Mouse (Mus musculus) right cerebral cortex, postnatal 25 days (tissue): ENCODE results near the gene Trp53rka.
"Not testable (repeated sequence)": the region's sequence is repeated elsewhere in the genome, so short reads cannot be mapped to it uniquely, and the experiment has no call there.

Source experiments
- DNase-seq: peaks from one replicate; pipeline ENCODE4 v3.0.0; 2022

Trp53rka gene

DNA sequence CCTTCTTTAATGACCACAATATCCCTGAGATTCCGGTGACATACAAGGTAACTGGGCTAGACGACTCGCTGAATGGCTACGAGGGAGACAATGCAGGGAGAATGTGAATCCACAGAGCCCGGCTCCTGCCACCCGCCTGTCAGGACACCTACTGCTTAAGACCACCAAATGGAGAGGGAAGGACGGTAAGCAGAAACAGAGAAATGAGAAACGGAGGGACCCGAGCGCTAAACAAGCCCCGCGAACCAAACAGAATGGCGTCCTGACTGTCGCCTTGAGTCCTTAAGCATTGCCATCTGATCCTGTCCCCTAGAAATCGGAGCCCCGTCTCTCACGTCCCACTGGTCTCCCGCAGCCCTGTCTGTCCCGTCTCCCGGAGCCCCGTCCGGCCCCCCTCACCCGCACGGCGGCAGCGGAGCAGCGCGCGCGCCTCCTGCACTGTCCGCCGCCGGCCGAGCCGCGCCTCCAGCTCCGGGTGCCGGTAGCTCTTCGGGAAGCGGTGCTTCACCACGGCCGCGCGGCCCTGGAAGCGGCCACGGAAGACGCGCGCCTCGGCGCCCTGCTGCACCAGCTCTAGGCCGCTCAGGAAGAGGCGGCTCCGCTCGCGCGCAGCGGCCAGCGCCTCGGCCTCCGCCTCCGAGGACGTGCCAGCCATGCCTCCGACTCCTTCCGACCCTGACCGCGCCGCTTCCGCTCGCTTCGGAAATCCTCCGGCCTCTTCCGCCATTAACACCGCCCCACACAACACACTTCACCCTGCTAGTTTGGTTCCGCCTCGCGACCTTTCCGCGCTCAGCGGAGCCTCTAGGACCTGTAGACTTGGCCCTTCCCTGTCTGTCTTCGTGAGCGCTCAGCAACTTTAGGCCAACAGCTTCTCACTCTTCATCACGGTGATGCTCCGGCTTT is at the start of gene Trp53rka:
Gene Trp53rka, minus strand, starts transcription at position 677 of the 906 bp plus-strand sequence.
- DNase-seq, result peak; percentile 86

DNA sequence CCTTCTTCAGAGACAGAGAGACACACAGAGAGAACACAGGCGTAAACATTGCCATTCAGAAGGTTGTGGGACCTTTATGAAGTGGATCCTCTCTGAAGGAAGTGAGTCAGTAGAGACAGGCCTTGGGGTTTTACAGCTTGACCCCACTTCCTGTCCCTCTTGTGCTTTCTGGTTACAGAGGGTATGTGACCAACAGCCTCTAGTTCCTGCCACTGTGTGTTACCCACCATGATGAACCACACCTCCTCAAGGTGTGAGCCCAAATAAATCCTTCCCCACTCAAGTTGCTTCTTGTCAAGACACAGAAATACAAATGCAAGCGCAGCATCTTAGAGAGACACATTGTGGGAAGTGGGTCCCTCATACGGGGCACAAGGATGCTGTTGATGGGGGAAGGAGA is 47.9 kb upstream of the Trp53rka start:
- no peak for DNase-seq

DNA sequence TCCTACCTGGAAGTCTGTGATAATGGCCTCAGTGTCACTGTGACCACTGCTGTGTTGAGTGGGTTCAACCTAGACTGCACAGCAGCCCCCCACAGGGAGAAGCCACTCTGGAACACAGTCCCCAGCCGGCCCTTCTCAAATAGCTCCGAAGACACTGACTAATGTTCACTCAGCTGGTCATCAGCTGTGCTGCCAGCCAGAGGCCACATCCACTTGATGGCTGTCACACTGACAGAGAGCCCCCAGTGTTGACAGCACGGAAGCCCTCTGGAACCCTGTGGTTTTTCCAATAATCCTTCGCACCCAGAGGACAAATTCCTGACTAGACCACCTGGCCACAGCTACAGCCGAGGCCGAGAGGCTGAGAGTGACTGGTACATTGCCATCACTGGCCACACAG is 40.7 kb upstream of the Trp53rka start:
- no peak for DNase-seq

DNA sequence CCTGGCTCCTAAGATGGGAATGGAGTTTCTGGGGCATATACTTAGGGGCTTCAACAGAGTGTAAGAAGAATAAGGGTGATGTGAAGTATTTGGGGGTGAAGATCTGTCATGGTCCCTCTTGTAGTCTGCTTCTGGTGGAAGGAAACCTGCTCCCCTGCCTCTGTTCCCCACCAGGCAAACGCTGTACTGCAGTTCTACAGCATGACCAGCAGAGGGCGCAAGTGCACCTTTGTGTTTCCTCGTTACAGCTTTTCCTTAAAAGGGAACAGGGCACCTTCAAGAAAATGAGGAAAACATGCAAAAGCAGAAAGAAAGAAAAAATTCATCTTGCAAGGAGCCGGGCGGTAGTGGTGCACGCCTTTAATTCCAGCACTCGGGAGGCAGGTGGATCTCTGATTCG is 36.0 kb upstream of the Trp53rka start:
- DNase-seq, result peak; percentile 70

DNA sequence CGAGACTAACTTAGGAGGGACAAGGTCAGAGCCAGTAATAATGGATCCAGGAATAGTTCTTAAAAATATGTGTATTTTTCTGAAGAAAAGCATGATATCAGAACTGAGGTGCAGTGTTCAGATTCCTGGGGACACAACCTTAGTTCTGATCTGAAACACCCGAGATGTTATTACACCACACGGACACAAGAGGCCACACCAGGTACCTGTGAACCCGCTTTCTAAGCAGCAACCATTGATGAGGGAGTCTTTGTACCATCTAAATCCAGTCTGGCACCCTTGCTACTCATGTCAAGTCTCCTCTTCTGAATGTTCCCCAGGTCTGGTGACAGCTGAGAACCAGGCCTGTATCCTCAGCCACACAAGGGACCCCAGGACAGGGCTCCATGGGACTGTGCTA is 32.5 kb upstream of the Trp53rka start:
- DNase-seq, result no peak

DNA sequence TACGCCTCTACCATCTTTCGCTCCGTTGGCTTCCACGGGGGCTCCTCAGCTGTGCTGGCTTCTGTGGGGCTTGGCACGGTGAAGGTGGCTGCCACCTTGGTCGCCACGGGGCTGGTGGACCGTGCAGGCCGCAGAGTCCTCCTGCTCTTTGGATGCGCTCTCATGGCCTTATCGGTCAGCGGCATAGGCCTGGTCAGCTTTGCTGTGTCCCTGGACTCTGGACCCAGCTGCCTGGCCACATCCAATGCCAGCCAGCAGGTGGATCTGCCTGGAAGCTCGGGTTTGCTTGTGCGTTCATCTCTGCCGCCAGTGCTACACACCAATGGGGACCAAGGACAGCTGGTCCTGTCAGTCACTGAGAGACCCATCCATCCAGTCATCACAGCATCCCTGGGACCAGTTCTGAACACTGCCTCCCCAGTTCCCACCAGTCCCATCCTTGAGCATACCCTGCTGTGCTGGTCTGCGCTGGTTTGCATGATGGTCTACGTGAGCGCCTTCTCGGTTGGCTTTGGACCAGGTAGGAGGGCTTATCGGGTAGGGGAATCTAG is 22.1 kb upstream of the Trp53rka start:
- no peak for DNase-seq

DNA sequence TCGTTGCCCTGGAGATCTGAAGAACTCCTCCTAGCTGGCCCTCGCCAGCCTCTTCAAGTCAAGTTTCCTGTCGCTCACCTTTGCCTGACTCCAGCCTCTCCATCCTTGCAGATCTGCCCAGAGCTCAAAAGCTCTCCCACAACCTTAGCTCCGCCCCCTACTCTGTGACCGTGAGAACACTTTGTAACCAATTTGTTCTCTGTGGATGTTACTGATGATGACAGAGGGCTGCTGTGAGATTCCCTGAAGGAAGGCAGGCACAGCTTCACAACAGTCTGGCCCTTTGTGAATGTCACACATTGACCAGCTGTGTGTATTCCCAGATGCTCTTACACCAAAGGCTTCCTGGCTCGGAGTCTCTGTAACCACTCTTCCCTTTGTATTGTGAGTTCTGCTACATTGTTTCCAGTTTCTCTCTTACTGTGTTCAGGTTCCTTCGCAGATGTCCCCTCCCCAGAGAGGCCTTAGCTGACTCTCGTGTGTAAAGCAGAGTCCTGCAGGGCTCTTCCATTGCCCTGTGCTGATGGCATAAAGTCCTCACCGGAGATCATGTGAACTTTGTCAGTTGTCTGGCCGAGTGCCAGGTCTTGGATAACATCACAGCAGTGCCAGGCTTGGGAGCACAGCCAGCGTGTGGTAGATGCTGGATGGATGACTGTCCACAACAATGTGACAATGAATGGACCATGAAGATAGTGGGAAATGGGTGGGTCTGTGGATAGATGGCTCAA is 19.9 kb upstream of the Trp53rka start:
- no peak for DNase-seq

DNA sequence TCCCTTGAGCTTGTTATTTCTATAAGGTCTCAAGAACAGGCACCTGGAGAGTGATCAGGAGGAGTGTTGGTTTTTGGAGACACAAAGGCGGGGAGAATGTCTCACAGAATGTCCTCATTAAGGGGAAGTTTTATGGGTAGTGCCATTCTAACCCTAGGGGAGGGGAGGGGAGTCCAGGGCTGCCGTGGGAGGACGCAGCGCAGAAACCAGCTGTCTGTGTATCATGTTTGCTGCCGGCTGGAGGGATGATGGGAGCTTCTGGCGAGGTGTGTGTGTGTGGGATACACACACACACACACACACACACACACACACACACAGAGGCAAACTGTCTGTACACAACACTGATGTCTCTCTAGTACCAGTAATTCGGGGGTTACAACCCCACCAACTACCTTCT is 19.3 kb upstream of the Trp53rka start:
- no peak for DNase-seq

DNA sequence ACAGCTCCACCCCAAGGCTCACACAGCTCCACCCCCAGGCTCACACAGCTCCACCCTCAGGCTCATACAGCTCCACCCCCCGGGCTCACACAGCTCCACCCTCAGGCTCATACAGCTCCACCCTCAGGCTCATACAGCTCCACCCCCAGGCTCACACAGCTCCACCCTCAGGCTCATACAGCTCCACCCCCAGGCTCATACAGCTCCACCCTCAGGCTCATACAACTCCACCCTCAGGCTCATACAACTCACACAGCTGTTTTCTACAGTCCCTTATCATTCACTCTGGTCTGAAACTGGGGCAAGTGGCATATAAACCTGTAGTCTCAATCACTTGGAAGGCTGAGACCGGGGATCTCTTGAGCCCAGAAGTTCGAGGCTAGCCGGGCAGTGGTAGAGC is 18.4 kb upstream of the Trp53rka start:
- DNase-seq, result not testable (repeated sequence)

DNA sequence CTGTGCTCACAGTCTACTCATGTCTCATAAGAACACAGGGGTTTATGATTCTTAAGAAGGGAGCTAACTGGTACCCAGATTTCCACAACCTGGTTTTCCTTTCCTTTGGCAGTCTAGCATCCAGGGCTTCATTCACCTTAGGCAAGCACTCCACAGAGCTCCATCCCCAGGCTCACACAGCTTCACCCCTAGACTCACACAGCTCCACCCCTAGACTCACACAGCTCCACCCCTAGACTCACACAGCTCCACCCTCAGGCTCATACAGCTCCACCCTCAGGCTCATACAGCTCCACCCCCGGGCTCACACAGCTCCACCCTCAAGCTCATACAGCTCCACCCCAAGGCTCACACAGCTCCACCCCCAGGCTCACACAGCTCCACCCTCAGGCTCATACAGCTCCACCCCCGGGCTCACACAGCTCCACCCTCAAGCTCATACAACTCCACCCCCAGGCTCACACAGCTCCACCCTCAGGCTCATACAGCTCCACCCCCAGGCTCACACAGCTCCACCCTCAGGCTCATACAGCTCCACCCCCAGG is 17.9 kb upstream of the Trp53rka start:
- DNase-seq, result not testable (repeated sequence)

DNA sequence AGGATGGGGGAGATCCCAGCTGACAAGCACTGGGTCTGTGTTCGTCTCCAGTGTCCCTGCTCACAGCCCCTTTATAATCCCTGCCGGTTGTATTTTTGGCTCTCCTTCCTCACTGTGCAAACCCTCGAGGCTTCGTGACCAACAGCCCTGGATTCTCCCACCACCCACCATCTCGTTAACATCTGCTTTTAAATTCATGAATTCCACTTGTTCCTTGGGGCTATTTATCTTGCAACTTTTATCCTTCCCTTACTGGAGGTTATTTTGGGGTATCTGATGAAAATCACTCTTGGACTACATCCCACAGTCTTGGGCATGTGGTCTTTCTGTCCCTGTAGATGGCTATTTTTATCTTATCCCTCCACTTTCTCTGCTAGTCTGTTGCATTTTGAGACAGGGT is 17.3 kb upstream of the Trp53rka start:
- peak; percentile 29 for DNase-seq

DNA sequence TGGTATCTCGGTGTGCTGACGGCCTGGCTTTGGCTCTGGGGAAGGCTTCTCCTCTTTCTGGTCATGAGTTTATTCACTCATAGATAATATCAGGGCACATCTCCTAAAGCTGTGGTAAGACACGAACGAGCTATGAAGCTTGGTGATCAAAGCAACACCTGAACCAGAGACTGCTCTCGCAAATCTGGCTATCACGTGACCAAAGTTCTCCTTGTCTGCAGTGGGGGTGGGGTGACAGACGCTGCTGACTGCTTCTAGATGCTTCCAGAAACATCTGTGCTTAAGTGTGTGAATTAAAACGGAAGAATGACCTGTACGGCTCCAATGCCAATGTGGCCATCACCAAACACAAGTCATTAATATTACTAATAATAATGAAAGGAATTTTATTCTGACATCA is 16.6 kb upstream of the Trp53rka start:
- no peak for DNase-seq

DNA sequence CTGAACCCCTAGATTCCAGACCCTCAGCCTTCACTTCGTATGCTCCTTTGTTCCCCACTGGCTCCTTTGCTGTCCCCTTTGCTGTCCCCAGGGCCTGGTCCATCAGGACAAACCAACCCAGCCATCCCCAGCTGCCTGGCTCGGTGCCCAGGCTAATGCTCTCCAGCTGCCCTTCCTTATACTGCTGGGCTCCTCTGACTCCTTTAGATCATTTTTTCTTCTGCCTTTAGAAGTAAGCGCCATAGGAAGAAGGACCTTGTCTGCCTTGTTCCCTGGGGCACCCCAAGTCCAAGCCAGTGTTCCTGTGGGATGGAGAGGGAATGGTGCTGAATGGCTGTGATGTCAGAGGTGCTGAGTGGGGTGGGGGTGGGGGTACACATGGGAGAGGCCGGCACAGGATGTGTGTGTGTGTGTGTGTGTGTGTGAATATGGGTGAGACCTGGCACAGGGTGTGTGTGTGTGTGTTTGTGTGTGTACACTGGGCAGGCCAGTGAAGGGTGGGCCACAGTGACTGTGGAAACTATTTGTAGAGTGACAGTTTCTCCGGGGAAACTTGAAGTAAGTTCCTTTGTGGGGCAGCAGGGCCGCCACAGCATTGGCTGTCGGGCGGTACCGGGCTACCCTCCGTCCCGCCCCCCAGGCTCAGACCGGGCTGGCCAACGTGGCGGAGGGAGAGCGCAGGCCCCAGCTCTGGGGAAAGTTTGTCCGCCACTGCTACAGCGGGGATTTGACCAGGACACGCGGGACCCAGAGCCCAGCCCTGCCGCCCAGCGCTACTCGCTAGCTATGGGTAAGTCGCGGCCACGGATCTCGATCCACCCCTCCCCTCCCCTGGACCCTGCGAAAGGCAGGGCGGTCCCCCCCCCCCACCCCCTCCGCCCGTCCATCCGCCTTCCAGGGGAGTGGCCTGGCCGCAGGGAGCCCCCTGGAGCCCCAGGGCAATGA is 10.4 kb upstream of the Trp53rka start, which contains the start of gene Slc2a10:
Gene Slc2a10, plus strand, starts transcription at position 529 of the 945 bp plus-strand sequence.
- no peak for DNase-seq

DNA sequence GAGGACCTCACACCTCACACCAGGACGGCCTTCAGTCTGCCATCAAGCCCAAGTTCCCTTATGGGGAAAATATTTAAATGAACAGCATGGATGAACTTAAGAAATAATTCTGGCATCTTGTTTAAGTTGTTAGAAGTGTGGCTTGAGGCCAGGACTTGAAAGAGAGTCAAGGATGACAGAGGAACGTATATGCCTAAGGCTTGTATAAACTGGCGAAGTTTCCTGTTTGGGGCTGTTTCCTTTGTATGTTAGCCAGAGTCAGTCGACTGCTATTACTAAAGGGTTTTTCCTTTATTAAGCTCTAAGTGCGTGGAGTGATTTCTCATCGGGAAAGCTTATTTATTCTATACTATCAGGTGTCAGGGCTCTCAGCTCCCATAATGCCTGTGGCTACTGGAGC is 5.7 kb upstream of the Trp53rka start:
- no peak for DNase-seq

DNA sequence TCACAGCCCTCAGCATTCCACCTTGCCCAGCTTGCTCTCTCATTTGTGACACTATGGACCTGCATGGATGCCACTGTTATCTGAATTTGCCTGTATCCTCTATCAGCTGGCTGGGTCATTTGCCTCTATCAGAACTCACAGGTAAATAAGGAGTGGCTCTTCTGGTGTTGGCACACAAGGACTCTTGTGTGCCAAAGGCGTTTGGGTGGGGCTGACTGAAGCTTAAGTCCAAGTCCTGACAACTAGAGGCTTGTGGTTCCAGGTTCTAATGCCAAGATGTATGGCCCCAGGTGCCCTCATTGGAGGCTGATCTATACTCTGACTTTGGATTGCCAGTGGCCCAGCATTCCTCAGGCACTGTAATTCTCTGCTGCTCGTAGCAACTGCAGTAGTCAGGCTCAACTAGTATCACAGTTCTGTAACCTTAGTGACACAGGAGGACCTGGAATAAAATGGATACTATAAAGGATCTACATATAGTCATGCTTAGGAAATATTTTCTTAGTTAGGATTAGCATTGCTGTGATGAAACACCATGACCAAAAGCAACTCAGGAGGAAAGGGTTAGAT is 4.7 kb upstream of the Trp53rka start:
- no peak for DNase-seq

DNA sequence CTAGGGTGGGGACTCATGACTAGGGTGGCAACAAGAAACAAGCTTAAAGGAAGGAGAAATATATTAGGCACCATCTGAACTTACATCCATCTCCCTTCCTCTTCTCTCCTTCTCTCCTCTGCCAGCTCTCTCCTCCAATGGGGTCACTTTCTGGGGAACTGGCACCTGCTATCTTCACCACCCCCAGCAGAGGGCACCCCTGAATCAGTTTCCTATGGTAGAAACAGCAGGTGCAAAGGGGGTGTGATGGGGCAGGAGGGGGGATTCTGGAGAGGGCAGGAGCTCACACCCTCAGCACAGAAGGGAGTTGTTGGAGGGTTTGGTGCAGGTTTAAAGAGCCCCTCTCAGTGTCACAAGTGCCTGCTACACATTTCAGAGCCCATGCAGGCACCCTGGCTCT is 3.1 kb upstream of the Trp53rka start:
- DNase-seq, result peak; percentile 54

DNA sequence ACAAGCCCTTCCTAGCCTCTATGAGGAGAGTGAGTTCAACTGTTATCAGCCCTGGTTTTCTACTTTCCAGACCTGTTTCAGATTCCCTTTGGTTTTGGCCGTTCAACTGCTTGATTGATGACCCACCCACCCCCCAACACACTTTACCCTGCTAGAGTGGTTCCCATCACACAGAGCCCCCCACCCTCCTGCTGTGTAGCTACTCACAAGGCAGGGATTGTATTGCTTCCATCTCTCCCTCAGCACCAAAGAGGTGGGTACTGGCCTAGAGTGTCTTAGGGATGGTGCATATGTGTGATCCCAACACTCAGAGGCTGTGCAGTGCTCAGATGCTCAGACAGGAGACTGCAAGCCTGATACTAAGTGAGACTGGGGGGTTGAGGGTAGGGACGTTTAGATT is 1.4 kb upstream of the Trp53rka start:
- no peak for DNase-seq

DNA sequence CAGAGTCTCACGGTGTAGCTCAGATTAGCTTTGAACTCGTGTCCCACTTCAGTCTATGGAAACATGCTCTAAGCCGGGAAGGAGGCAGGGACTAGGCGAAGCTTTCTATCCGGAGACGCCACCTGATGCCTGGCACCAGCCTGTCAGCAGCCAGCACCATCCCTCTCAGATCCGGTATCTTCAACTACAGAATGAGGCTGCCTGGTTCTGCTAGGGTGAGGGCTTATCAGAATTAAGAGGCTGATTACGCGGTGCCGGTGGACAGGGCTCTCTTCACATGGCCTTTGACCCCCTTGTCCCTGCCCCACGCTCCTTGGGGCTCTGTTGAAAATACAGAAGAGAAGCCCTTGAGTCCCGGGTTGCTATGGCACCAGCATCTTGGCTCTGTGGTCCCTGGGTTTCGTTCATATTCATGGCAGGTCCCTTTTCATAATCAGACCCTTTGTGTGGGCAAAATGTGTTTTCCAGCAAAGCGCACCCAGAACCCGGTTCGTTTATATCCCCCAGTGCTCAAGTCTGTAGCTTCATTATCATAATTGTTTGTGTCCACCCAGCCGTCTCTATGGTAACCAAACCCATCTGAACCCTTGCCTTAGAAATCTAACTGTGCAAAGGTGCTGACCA is 575 bp upstream of the Trp53rka start:
- DNase-seq, result peak; percentile 29

DNA sequence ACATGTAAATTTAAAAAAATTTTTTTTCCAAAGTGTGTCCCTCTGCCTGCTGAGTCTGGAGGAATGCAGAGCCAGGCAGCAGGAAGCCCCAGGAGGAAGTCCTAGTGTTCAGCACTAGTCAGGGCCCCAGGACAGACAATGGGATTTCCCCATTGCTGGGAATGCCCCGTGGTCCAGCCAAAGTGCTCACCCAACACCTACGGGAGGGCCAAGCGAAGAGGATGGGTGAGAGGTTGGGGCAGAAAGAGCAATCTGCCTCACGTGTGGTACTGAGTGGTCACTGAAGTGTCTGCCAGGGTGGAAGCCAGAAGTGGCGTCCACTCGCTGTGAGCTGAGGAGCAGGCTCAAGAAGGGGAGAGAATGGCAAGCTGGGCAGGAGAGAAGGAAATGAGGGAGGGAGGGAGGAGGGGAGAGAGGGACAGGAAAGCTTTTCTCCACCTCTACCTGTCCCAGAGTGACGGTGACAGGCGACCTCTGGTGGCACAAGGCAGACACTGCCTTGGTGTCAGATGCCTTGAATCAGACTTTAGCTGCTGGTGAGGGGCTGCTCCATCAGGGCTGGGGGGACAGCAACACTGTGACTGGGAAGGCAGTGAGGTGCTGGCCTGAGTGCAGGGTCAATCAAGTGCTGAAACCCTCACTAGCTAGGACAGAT is 6.1 kb downstream of the Trp53rka start:
- peak; percentile 57 for DNase-seq

DNA sequence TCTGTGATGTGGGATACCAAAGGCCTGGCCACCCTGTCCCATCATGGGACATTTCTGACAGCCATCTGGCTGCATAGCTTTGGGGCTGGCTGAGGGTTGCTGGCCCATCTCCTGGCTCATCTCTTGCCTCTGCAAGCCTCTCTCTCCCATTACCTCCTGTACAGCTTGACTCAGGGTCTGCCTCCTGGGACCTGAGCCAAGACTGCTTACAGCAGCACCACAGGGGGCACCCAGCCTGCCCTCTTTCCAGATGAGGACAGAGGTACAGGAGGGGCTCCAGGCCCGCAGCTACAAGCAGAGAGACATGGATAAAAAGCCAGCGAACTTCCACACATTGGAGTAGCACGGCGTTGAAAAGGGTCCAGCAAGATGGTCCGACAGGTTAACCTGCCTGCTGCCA is 6.7 kb downstream of the Trp53rka start:
- no peak for DNase-seq

DNA sequence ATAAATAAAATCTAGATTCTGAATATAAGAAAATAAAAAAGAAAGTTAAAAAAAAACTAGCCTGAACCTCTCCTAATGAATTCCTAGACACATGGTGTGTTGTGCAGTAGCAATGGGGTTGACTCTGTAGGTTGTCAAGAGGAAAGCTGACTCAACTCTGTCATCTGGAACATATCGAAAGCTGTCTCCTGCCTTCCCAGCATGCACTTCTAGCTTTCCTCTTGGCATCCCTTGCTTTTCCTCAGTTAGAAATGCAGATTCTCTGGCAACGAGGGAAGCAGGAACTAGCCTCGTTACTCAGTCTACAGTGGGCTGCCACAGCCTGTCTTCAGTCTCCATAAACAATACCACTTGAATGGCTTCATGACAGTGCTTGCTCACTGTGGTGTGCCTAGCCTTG is 7.3 kb downstream of the Trp53rka start:
- no peak for DNase-seq
